Comparison of ENCODE assay signal across 25 mouse cellular contexts in genomic region chr2:104327116-104327794, GRCm38 (mm10).
DNase-seq lines count a peak whose midpoint lies in the region; ATAC-seq lines count a peak whose summit lies in the region.
"Had no signal": no experiment of that assay in that cellular context is flagged by ENCODE, and none has a peak within 500 bp of the region (broad histone marks: within the 10 kb centered on the region; RNA-seq: fewer than 3 reads in every experiment).

No protein-coding gene starts in this region.

- H3K27me3 ChIP-seq in forebrain, embryonic 13.5 days: no peaks in the 10 kb centered on the region
- no peaks in the 10 kb centered on the region for H3K27me3 ChIP-seq in forebrain, embryonic 10.5 days (ENCODE audit: poor library complexity, severe bottlenecking)
- H3K27me3 ChIP-seq in hindbrain, embryonic 14.5 days (ENCODE audit: control insufficient read depth, insufficient read depth, low read length): no peaks in the 10 kb centered on the region
- no peaks in the 10 kb centered on the region for H3K27me3 ChIP-seq in hindbrain, embryonic 12.5 days
- H3K27me3 ChIP-seq in midbrain, embryonic 14.5 days (ENCODE audit: control insufficient read depth, insufficient read depth, low read length): no peaks in the 10 kb centered on the region
- H3K27me3 ChIP-seq in midbrain, embryonic 13.5 days: no peaks in the 10 kb centered on the region
- H3K27me3 ChIP-seq in neural tube, embryonic 14.5 days (ENCODE audit: control insufficient read depth, insufficient read depth, low read length): no peaks in the 10 kb centered on the region
- H3K27me3 ChIP-seq: embryonic facial prominence, embryonic 12.5 days; heart, embryonic 15.5 days; intestine, embryonic 15.5 days; liver, embryonic 12.5 days; midbrain, embryonic 12.5 days had no signal

- H3K9ac ChIP-seq in forebrain, embryonic 13.5 days: no peak overlapping the region
- no peak overlapping the region for H3K9ac ChIP-seq in hindbrain, embryonic 14.5 days
- H3K9ac ChIP-seq in hindbrain, embryonic 12.5 days: no peak overlapping the region
- H3K9ac ChIP-seq in midbrain, embryonic 14.5 days (replicated peaks; ENCODE audit: low read length): no peak overlapping the region
- no peak overlapping the region for H3K9ac ChIP-seq in midbrain, embryonic 13.5 days (replicated peaks)
- no peak overlapping the region for H3K9ac ChIP-seq in neural tube, embryonic 14.5 days (replicated peaks; ENCODE audit: low read depth, low read length)
- H3K9ac ChIP-seq: embryonic facial prominence, embryonic 12.5 days; heart, embryonic 15.5 days; intestine, embryonic 15.5 days; limb, embryonic 13.5 days; liver, embryonic 12.5 days; midbrain, embryonic 12.5 days had no signal

- ATAC-seq in forebrain, embryonic 13.5 days: peak; percentile 27; the same call in 1 of the 2 replicates
- ATAC-seq in hindbrain, embryonic 14.5 days (ENCODE audit: low FRiP score): no peak
- ATAC-seq in hindbrain, embryonic 12.5 days (ENCODE audit: low FRiP score): no peak
- no peak for ATAC-seq in midbrain, embryonic 14.5 days (ENCODE audit: low FRiP score, low TSS enrichment)
- ATAC-seq in midbrain, embryonic 13.5 days: no peak
- peak; percentile 38; the same call in 1 of the 2 replicates for ATAC-seq in neural tube, embryonic 14.5 days (ENCODE audit: low read depth)
- ATAC-seq: intestine, embryonic 15.5 days; liver, embryonic 12.5 days had no signal

- no peak overlapping the region for H3K4me2 ChIP-seq in forebrain, embryonic 13.5 days
- no peak overlapping the region for H3K4me2 ChIP-seq in hindbrain, embryonic 14.5 days (replicated peaks)
- H3K4me2 ChIP-seq in hindbrain, embryonic 12.5 days (replicated peaks): no peak overlapping the region
- no peak overlapping the region for H3K4me2 ChIP-seq in midbrain, embryonic 14.5 days (ENCODE audit: low read length)
- H3K4me2 ChIP-seq in midbrain, embryonic 13.5 days (replicated peaks): no peak overlapping the region
- no peak overlapping the region for H3K4me2 ChIP-seq in neural tube, embryonic 14.5 days (ENCODE audit: low read depth, low read length)
- H3K4me2 ChIP-seq: embryonic facial prominence, embryonic 12.5 days; heart, embryonic 15.5 days; intestine, embryonic 15.5 days; limb, embryonic 13.5 days; liver, embryonic 12.5 days; midbrain, embryonic 12.5 days had no signal

- 77% methylated on average over 16 of the region's 16 CpGs for WGBS in forebrain, embryonic 13.5 days
- WGBS in forebrain, embryonic 10.5 days: 85% methylated on average over 16 of the region's 16 CpGs
- 74% methylated on average over 16 of the region's 16 CpGs for WGBS in hindbrain, embryonic 14.5 days
- 76% methylated on average over 16 of the region's 16 CpGs for WGBS in hindbrain, embryonic 12.5 days
- 79% methylated on average over 16 of the region's 16 CpGs for WGBS in midbrain, embryonic 14.5 days
- 80% methylated on average over 16 of the region's 16 CpGs for WGBS in midbrain, embryonic 13.5 days
- 63% methylated on average over 16 of the region's 16 CpGs for WGBS in neural tube, embryonic 14.5 days

- no peaks in the 10 kb centered on the region for H3K9me3 ChIP-seq in forebrain, embryonic 13.5 days (replicated peaks)
- H3K9me3 ChIP-seq in forebrain, embryonic 10.5 days: no peaks in the 10 kb centered on the region
- H3K9me3 ChIP-seq in hindbrain, embryonic 14.5 days (ENCODE audit: control insufficient read depth, low read length): no peaks in the 10 kb centered on the region
- H3K9me3 ChIP-seq in hindbrain, embryonic 12.5 days (replicated peaks): no peaks in the 10 kb centered on the region
- H3K9me3 ChIP-seq in midbrain, embryonic 14.5 days (ENCODE audit: control insufficient read depth, low read length): no peaks in the 10 kb centered on the region
- H3K9me3 ChIP-seq in midbrain, embryonic 13.5 days: no peaks in the 10 kb centered on the region
- H3K9me3 ChIP-seq in neural tube, embryonic 14.5 days (ENCODE audit: control insufficient read depth, low read length): no peaks in the 10 kb centered on the region
- H3K9me3 ChIP-seq: embryonic facial prominence, embryonic 12.5 days; heart, embryonic 15.5 days; intestine, embryonic 15.5 days; limb, embryonic 13.5 days; liver, embryonic 12.5 days; midbrain, embryonic 12.5 days had no signal

- H3K27ac ChIP-seq in forebrain, embryonic 13.5 days: no peak overlapping the region
- no peak overlapping the region for H3K27ac ChIP-seq in forebrain, embryonic 10.5 days
- H3K27ac ChIP-seq in hindbrain, embryonic 14.5 days: 0 out of 2 replicates have a peak overlapping the region, but pooled peaks have one; percentile 0
- H3K27ac ChIP-seq in hindbrain, embryonic 12.5 days: no peak overlapping the region
- H3K27ac ChIP-seq in midbrain, embryonic 14.5 days (replicated peaks; ENCODE audit: low read depth, low read length): no peak overlapping the region; the same call in 1 of the 2 replicates
- H3K27ac ChIP-seq in midbrain, embryonic 13.5 days: no peak overlapping the region
- no peak overlapping the region for H3K27ac ChIP-seq in neural tube, embryonic 14.5 days (ENCODE audit: low read depth, low read length)
- H3K27ac ChIP-seq: embryonic facial prominence, embryonic 12.5 days; heart, embryonic 15.5 days; intestine, embryonic 15.5 days; limb, embryonic 13.5 days; liver, embryonic 12.5 days; midbrain, embryonic 12.5 days had no signal

- no peak for DNase-seq in forebrain, embryonic 10.5 days (ENCODE audit: extremely low spot score, low spot score)
- DNase-seq in hindbrain, embryonic 14.5 days (ENCODE audit: low spot score): no peak
- DNase-seq in midbrain, embryonic 14.5 days: peak; percentile 14
- DNase-seq in adrenal gland, postnatal 4 days (ENCODE audit: low spot score in 2 of 2): no peak
- DNase-seq: adrenal gland, postnatal 10 days; cerebellum, adult 9-11 months; heart, postnatal 4 days; kidney, adult 8-10 months; kidney, postnatal 10 days; layer of hippocampus, postnatal 36 days; lung, adult 18-20 months; lung, postnatal 10 days; retina, postnatal 1 day; right cerebral cortex, postnatal 4 days; thymus, postnatal 14 days had no signal

- no peaks in the 10 kb centered on the region for H3K36me3 ChIP-seq in forebrain, embryonic 13.5 days (ENCODE audit: poor library complexity, severe bottlenecking)
- no peaks in the 10 kb centered on the region for H3K36me3 ChIP-seq in forebrain, embryonic 10.5 days (replicated peaks)
- H3K36me3 ChIP-seq in hindbrain, embryonic 14.5 days (replicated peaks; ENCODE audit: control insufficient read depth, insufficient read depth): no peaks in the 10 kb centered on the region
- H3K36me3 ChIP-seq in hindbrain, embryonic 12.5 days: no peaks in the 10 kb centered on the region
- H3K36me3 ChIP-seq in midbrain, embryonic 14.5 days (ENCODE audit: control insufficient read depth, insufficient read depth, low read length): no peaks in the 10 kb centered on the region
- no peaks in the 10 kb centered on the region for H3K36me3 ChIP-seq in midbrain, embryonic 13.5 days
- no peaks in the 10 kb centered on the region for H3K36me3 ChIP-seq in neural tube, embryonic 14.5 days (ENCODE audit: control insufficient read depth, insufficient read depth, low read length)
- H3K36me3 ChIP-seq: embryonic facial prominence, embryonic 12.5 days; heart, embryonic 15.5 days; intestine, embryonic 15.5 days; limb, embryonic 13.5 days; liver, embryonic 12.5 days; midbrain, embryonic 12.5 days had no signal

- H3K4me1 ChIP-seq in forebrain, embryonic 13.5 days: peaks cover 7% of the 10 kb centered on the region; the same call in 1 of the 2 replicates
- peaks cover 5% of the 10 kb centered on the region; the same call in 1 of the 2 replicates for H3K4me1 ChIP-seq in forebrain, embryonic 10.5 days
- no peaks in the 10 kb centered on the region for H3K4me1 ChIP-seq in hindbrain, embryonic 14.5 days (replicated peaks; ENCODE audit: control insufficient read depth, insufficient read depth, low read length)
- no peaks in the 10 kb centered on the region for H3K4me1 ChIP-seq in hindbrain, embryonic 12.5 days
- peaks cover 3% of the 10 kb centered on the region; the same call in 1 of the 2 replicates for H3K4me1 ChIP-seq in midbrain, embryonic 14.5 days (ENCODE audit: control insufficient read depth, insufficient read depth, low read length)
- H3K4me1 ChIP-seq in midbrain, embryonic 13.5 days (replicated peaks): no peaks in the 10 kb centered on the region
- 0 out of 2 replicates have a peak, but pooled peaks cover 3% of the 10 kb centered on the region for H3K4me1 ChIP-seq in neural tube, embryonic 14.5 days (ENCODE audit: control insufficient read depth, insufficient read depth, low read length)
- H3K4me1 ChIP-seq: embryonic facial prominence, embryonic 12.5 days; heart, embryonic 15.5 days; intestine, embryonic 15.5 days; liver, embryonic 12.5 days; midbrain, embryonic 12.5 days had no signal

- no peak overlapping the region for H3K4me3 ChIP-seq in forebrain, embryonic 13.5 days
- H3K4me3 ChIP-seq in forebrain, embryonic 10.5 days: no peak overlapping the region
- no peak overlapping the region for H3K4me3 ChIP-seq in hindbrain, embryonic 14.5 days (replicated peaks; ENCODE audit: low read length)
- H3K4me3 ChIP-seq in hindbrain, embryonic 12.5 days: no peak overlapping the region
- no peak overlapping the region for H3K4me3 ChIP-seq in midbrain, embryonic 14.5 days (replicated peaks; ENCODE audit: low read depth, low read length)
- no peak overlapping the region for H3K4me3 ChIP-seq in midbrain, embryonic 13.5 days (replicated peaks)
- no peak overlapping the region for H3K4me3 ChIP-seq in neural tube, embryonic 14.5 days (ENCODE audit: low read depth, low read length)
- H3K4me3 ChIP-seq: embryonic facial prominence, embryonic 12.5 days; heart, embryonic 15.5 days; intestine, embryonic 15.5 days; limb, embryonic 13.5 days; liver, embryonic 12.5 days; midbrain, embryonic 12.5 days had no signal

Comparison
In these comparisons a context has a peak if more than half of its experiments do, and no peak if none do; other contexts are left out.
1. ATAC-seq: peak in forebrain, embryonic 13.5 days (single experiment) and neural tube, embryonic 14.5 days (single experiment); none in hindbrain, embryonic 14.5 days (single experiment), hindbrain, embryonic 12.5 days (single experiment), midbrain, embryonic 14.5 days (single experiment) and midbrain, embryonic 13.5 days (single experiment).